Mouse (Mus musculus): ENCODE data around the gene Jhy. TPM values are rescaled to one million over a fixed set of nuclear protein-coding genes. Genes with fewer than 3 reads are reported as not detected.

The Jhy gene
- 0.62 and 0.95 TPM in 2 replicates for polyA plus RNA-seq (2015; fragmentation: Nextera tagmentation; extraction: Ambion mirVana)

DNA sequence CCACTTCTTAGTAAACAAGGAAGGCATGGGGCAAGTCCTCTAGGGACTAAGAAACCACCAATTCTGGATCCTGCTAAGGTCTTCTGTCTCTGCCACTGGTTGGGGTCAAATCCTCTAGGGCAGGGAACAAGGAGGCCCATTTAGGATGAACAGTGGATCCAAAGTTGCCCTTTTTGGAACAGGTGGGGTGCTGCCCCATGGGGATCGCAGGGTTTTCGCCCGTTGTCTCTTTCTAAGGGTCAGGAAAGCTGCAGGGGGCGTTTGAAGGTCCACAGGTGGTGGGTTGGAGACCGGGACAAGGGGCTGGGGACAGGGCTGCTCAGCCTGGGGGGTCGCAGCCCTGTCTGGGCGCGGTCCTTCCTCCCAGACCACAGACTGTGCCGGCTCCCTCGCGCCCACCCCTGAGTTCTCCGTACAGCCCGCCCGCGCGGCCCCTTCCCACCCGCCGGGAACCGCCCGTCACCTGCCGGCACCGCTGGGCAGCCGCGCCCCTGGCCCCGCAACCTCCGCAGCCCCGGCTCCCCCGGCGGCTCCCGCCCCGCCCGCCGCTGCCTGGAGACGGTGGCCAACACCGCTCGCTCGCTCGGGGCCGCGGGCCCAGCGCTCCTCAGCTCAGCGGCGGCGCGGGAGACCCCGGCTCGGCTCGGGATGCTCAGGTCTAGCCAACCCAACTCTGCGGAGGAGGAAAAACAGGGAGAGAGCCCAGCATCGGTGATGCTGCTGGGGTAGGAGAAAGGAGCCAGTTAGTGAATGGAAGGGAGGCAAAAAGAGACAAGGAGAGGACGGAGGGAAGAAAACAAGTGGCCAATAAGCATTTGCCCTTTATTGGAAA is at the start of gene Jhy:
Jhy (minus strand) TSS at position 533 of the 832 bp plus-strand sequence.
- ATAC-seq (no peak), DNase-seq (ENCODE audit: low spot score) (no peak)
- 3% methylated on average over 33 of the region's 51 CpGs for WGBS
- Histone ChIP-seq H3K4me1 (ENCODE audit: insufficient read depth, low read depth, low read length) (no peaks in the 10 kb centered on the region), H3K27ac (ENCODE audit: low read length) (no peak within 1 kb of the TSS), H3K9me3 (ENCODE audit: low read length) (no peaks in the 10 kb centered on the region), H3K4me2 (replicated peaks; ENCODE audit: low read depth, low read length) (peak within 1 kb of the TSS; percentile 45), H3K4me3 (ENCODE audit: low read depth, low read length) (peak within 1 kb of the TSS; percentile 25; the same call in 1 of the 2 replicates), H3K27me3 (replicated peaks; ENCODE audit: insufficient read depth, low read length) (peaks cover 13% of the 10 kb centered on the region), H3K36me3 (ENCODE audit: insufficient read depth, low read length) (no peaks in the 10 kb centered on the region), H3K9ac (replicated peaks; ENCODE audit: low read depth) (no peak within 1 kb of the TSS)
- no peak for TF ChIP-seq EP300 (IDR thresholded peaks at IDR 0.05)
- no peak for TF ChIP-seq CTCF (IDR thresholded peaks at IDR 0.05)

DNA sequence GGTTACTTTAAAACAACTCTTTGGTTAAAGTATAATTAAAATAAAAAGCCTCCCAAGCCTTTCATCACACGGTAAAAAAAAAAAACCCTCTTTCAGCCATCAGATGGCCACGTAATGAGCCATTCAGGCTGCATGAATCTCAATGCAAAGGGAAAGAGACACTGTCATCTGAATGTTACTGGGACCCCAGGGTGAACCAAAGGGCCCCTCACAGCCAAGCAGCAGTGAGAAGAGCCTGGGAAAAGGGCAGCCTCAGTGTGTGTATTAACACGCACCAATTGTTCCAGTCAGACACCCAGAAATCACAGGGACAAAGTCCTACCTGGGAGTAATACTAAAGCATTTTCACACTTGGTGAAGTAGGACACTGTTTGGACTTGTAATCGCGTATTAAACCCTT is 48.5 kb upstream of the Jhy start:
- DNase-seq (ENCODE audit: low spot score) (no peak), ATAC-seq (no peak)
- H3K4me3 ChIP-seq (ENCODE audit: low read depth, low read length) = no peak overlapping the region
- no peaks in the 10 kb centered on the region for H3K36me3 ChIP-seq (ENCODE audit: insufficient read depth, low read length)
- TF ChIP-seq CTCF (IDR thresholded peaks at IDR 0.05) (no peak), EP300 (IDR thresholded peaks at IDR 0.05) (no peak)
- no peak overlapping the region for H3K4me2 ChIP-seq (replicated peaks; ENCODE audit: low read depth, low read length)
- H3K9me3 ChIP-seq (ENCODE audit: low read length) = no peaks in the 10 kb centered on the region
- H3K4me1 ChIP-seq (ENCODE audit: insufficient read depth, low read depth, low read length) = no peaks in the 10 kb centered on the region
- no peaks in the 10 kb centered on the region for H3K27me3 ChIP-seq (replicated peaks; ENCODE audit: insufficient read depth, low read length)
- no peak overlapping the region for H3K9ac ChIP-seq (replicated peaks; ENCODE audit: low read depth)
- H3K27ac ChIP-seq (ENCODE audit: low read length) = no peak overlapping the region
- 91% methylated on average over 5 of the region's 5 CpGs for WGBS

DNA sequence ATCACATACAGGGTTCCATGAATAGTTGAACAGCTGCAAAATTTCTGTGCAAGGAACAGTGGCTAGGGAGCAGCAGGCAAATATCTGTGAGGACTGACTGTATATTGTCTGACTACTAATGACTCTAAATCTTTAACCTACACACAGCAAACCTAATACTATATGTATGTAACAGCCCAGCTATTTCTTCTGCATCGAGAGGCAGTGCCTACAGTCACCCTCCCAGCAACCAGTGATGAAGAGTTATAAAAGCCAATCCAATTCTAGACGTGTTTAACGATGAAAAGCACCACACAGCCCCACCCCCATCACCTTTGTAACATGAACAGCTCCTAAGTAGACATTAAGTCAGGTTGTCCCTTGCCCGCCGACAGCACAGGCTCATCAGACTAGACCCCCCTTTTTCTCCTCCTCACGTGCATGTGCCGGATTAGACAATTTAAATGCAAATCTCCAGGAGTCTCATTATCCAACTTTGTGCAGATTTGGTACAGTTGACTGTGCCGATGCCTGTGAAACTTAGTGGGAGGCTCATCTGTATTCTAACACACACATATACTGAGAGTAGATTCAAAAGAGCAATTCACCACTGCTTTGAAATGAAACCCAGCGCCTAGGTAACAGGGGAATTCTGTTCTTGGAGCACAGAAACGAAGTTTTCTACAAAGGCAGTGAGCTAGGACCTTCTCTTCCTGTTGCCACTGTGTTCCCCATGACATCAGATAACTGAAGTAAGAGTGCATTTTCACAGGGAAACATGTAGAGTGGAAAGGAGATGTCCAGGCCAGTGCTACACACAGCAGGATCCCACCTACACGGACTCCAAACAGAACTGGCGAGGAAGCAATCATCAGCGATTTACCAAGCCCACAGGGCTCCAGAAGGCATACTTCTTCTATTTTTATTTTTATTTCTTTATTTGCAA is 47.9 kb upstream of the Jhy start:
- Histone ChIP-seq H3K9me3 (ENCODE audit: low read length) (no peaks in the 10 kb centered on the region), H3K4me1 (ENCODE audit: insufficient read depth, low read depth, low read length) (no peaks in the 10 kb centered on the region), H3K36me3 (ENCODE audit: insufficient read depth, low read length) (no peaks in the 10 kb centered on the region), H3K4me2 (replicated peaks; ENCODE audit: low read depth, low read length) (no peak overlapping the region), H3K4me3 (ENCODE audit: low read depth, low read length) (no peak overlapping the region), H3K9ac (replicated peaks; ENCODE audit: low read depth) (no peak overlapping the region), H3K27me3 (replicated peaks; ENCODE audit: insufficient read depth, low read length) (no peaks in the 10 kb centered on the region), H3K27ac (ENCODE audit: low read length) (no peak overlapping the region)
- ATAC-seq = no peak
- no peak for DNase-seq (ENCODE audit: low spot score)
- WGBS = 81% methylated on average over 13 of the region's 13 CpGs
- no peak for TF ChIP-seq CTCF (IDR thresholded peaks at IDR 0.05)
- no peak for TF ChIP-seq EP300 (IDR thresholded peaks at IDR 0.05)

DNA sequence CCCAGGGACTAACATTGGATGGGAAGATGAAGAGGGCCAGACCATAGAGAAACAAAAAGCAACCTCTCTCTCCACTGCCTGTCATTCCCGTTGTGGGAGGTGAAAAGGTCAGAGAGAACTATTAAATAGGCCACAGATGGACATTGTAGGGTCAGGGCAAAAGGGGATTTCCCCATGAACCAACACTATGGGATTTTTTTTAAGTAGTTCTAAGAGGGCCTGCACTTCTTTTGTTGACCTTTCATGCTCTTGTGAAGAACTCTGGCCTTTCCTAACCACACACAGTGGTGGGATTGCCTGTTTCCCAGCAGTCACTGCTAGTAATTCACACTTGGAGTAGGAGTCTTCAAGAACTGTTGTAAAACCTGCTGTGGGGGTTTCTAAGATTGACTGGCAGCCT is 43.9 kb upstream of the Jhy start:
- Histone ChIP-seq H3K4me1 (ENCODE audit: insufficient read depth, low read depth, low read length) (no peaks in the 10 kb centered on the region), H3K9me3 (ENCODE audit: low read length) (no peaks in the 10 kb centered on the region), H3K9ac (replicated peaks; ENCODE audit: low read depth) (no peak overlapping the region), H3K4me3 (ENCODE audit: low read depth, low read length) (no peak overlapping the region), H3K27me3 (replicated peaks; ENCODE audit: insufficient read depth, low read length) (no peaks in the 10 kb centered on the region), H3K4me2 (replicated peaks; ENCODE audit: low read depth, low read length) (no peak overlapping the region), H3K36me3 (ENCODE audit: insufficient read depth, low read length) (no peaks in the 10 kb centered on the region), H3K27ac (ENCODE audit: low read length) (no peak overlapping the region)
- ATAC-seq (no peak), DNase-seq (ENCODE audit: low spot score) (no peak)
- TF ChIP-seq EP300 (IDR thresholded peaks at IDR 0.05) (no peak), CTCF (IDR thresholded peaks at IDR 0.05) (no peak)
- WGBS = 21% methylated on average over 1 of the region's 1 CpGs

DNA sequence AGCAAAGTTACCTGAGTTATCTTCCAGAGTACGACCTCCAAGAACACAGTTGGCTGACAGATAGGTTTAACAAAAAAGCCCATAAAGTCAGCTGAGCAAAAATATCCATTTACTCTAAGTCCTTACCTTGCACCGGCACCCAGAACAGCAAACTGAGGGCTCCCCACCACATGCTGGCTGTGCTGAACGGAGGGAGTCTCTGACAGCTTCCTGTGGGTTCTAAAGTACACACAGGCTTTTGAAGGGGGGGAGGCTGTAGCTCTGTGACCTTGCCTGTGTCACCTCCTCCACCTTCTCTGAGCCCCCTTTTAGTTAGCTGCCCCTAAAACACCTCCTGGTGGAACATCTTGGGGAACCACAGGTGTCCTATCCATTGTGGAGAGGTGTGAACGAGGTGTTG is 40.5 kb upstream of the Jhy start, which contains the start of gene Crtam:
Crtam (minus strand) TSS at position 214 of the 400 bp plus-strand sequence.
- no peaks in the 10 kb centered on the region for H3K36me3 ChIP-seq (ENCODE audit: insufficient read depth, low read length)
- H3K4me3 ChIP-seq (ENCODE audit: low read depth, low read length) = no peak within 1 kb of the TSS
- no peak within 1 kb of the TSS for H3K4me2 ChIP-seq (replicated peaks; ENCODE audit: low read depth, low read length)
- H3K9ac ChIP-seq (replicated peaks; ENCODE audit: low read depth) = no peak within 1 kb of the TSS
- H3K27ac ChIP-seq (ENCODE audit: low read length) = no peak within 1 kb of the TSS
- DNase-seq (ENCODE audit: low spot score) (no peak), ATAC-seq (no peak)
- H3K9me3 ChIP-seq (ENCODE audit: low read length) = no peaks in the 10 kb centered on the region
- H3K27me3 ChIP-seq (replicated peaks; ENCODE audit: insufficient read depth, low read length) = no peaks in the 10 kb centered on the region
- WGBS = 34% methylated on average over 4 of the region's 4 CpGs
- TF ChIP-seq CTCF (IDR thresholded peaks at IDR 0.05) = no peak
- TF ChIP-seq EP300 (IDR thresholded peaks at IDR 0.05) = no peak
- no peaks in the 10 kb centered on the region for H3K4me1 ChIP-seq (ENCODE audit: insufficient read depth, low read depth, low read length)

DNA sequence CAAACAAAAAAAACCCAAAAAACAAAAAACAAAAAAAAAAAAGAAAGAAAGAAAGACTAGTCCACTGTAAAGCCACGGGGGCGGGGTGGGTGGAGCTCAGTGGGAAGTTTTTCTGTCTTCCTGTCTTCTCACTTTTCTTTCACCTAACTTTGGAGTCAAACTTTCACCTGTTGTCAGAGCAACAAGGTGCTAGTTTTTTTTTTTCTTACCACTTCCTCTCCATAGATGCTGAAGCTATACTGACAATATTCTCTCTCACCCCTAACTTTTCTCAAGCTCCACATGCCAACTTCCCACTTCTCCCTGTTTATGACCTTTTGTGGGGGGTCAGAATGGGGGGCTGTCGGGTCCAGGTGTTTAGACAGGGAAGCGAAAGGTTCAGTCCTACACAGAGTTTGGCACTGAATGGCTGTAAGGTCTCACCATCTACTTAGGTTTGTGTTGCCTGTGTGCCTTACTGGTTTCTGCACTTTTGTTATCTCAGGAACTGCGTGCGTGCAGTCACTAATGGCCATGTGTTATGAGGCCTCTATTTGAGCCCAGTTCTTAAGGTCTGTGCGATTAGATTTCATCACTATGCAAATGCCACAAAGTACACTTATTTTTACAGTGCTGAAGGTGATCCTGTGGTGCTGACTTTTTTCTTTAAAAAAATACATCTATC is 33.3 kb upstream of the Jhy start:
- WGBS = 74% methylated on average over 7 of the region's 7 CpGs
- Histone ChIP-seq H3K4me3 (ENCODE audit: low read depth, low read length) (no peak overlapping the region), H3K4me1 (ENCODE audit: insufficient read depth, low read depth, low read length) (no peaks in the 10 kb centered on the region), H3K9me3 (ENCODE audit: low read length) (no peaks in the 10 kb centered on the region), H3K36me3 (ENCODE audit: insufficient read depth, low read length) (no peaks in the 10 kb centered on the region), H3K4me2 (replicated peaks; ENCODE audit: low read depth, low read length) (no peak overlapping the region), H3K9ac (replicated peaks; ENCODE audit: low read depth) (no peak overlapping the region), H3K27me3 (replicated peaks; ENCODE audit: insufficient read depth, low read length) (no peaks in the 10 kb centered on the region), H3K27ac (ENCODE audit: low read length) (no peak overlapping the region)
- no peak for TF ChIP-seq CTCF (IDR thresholded peaks at IDR 0.05)
- no peak for TF ChIP-seq EP300 (IDR thresholded peaks at IDR 0.05)
- no peak for DNase-seq (ENCODE audit: low spot score)
- ATAC-seq = no peak

All from lung, postnatal 0 days (tissue).